Mouse (Mus musculus): ENCODE data around the gene Mrm3.

DNA sequence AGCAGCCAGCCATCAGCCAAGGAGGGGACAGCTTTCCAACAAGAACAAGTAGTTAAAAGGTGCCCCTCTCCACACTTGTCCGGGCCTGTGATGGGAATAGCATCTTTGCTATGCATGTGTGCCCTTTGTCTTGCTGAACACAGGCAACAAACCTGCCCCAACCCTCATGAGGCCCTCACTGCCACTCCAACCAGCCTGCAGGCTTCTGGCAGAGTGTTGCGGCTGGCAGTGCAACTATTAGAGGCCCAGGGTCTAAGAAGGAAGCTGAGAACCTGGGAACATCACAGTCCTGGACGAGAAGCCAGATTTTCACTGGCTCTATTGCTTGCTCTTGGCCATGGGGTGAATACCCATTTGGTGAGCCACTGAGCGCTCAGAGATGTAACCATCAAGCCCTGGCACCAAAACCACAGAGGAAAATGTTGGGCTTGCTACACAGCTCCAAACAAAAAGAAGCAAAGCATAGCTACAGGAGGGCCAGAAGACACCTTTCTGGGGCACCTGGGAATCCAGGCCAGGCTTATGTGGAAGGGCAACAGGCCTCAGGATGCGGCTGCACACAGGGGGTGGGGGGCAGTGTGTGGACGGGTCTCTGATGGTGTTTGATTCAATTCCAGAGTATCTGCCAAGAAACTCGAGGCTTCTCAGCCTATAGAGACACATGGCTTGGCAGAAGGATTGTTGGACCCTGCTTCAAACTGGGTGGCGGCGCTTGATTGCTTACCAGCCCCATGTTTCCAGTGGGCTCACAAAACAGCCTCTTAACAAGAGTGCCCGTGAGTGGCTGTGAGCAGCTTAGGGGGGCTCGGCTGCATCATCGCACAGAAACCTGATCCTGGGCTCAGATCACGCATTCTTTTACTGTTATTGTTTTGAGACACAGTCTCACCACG, 35.7 kb downstream of the Mrm3 start:
- no peak for TF ChIP-seq CTCF (IDR thresholded peaks at IDR 0.05; ENCODE audit: extremely low read depth, insufficient read length, insufficient replicate concordance, low read depth, low read length)
- no peak for TF ChIP-seq POLR2A (IDR thresholded peaks at IDR 0.05; ENCODE audit: low read depth, low read length)

All from small intestine, adult 2 months (tissue).